Mouse (Mus musculus): ENCODE results near the gene Gm21663. TPM values are rescaled to one million over a fixed set of nuclear protein-coding genes. Genes with fewer than 3 reads are reported as not detected.
"Not testable (repeated sequence)": the region's sequence is repeated elsewhere in the genome, so short reads cannot be mapped to it uniquely, and the experiment has no call there.

The Gm21663 gene
- total RNA-seq (2021), result under 1 TPM in 1 of 2 experiments, not detected in 1; 0.17 TPM
- polyA plus RNA-seq (2012; rRNA removed), result not detected in 2 replicates
- long read RNA-seq, result 0 reads

- not testable (repeated sequence) for DNase-seq
These were observed at the start of gene Gm21663 for GRCm38 (mm10) chr5:25942281-25942680. TSS of gene Gm21663 (minus strand) at chr5:25942381.

DNA sequence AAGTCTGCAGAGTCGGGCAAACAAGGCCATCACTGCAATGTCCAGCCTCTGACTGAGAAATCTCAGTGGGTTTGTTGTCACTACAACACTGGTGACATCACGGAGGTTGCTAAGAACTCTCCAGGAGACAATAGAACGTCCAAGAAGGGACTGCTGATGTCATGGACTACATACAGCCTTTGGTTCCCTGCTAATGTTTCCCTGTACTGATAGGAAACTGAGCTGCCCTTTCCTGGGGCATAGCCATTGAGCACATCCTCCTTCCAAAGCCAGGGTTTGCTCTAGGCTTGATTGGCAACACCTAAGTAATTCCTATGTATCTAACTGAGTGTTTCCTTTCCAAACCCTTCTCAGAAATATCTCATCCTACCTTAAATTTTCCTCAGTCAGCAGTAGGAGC is 46.4 kb upstream of the Gm21663 start, which contains the start of gene Gm21698:
TSS of gene Gm21698 (minus strand) at position 101 of the 400 bp plus-strand sequence.
- not testable (repeated sequence) for DNase-seq

GRCm38 (mm10) chr5:25972563-25972962 is 30.4 kb upstream of the Gm21663 start, which contains the start of gene Gm21680:
TSS of gene Gm21680 (minus strand) at chr5:25972663.
- DNase-seq, result not testable (repeated sequence)

DNA sequence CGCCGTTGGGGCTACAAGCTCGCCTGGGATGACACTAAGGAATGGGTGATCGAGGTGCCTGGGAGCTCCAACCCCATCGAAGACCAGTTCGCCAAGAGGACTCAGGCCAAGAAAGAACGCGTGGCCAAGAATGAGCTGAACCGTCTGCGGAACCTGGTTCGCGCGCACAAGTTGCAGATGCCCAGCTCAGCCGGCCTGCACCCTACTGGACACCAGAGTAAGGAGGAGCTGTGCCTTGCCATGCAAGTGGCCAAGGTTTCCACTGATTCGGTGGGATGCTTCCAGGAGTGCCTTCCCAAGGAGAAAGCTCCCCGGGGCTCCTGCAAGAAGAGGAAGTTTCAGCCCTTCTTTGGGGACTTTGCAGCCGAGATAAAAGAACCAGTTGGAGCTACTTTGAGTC is 14.9 kb upstream of the Gm21663 start:
- DNase-seq, result not testable (repeated sequence)

DNA sequence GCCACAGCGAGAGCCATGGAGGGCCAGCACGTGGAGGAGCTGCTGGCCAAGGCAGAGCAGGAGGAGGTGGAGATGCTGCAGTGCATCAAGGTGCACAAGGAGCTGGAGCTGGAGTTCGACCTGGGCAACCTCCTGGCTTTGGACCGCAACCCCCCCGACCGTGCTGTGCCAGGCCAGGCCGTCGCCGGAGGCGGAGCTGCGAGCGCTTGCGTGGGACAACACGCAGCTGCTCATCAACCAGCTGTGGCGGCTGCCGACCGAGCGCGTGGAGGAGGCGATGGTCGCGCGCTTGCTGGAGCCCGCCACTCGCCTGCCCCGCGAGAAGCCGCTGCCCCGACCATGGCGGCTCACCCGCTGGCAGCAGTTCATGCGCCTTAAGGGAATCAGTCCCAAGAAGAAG is 14.4 kb upstream of the Gm21663 start:
- peak; percentile 28 for DNase-seq

GRCm38 (mm10) chr5:25954317-25954716 is 12.1 kb upstream of the Gm21663 start, which contains the start of gene Gm21671:
TSS of gene Gm21671 (minus strand) at chr5:25954417.
- DNase-seq, result not testable (repeated sequence)

- not testable (repeated sequence) for DNase-seq
These were observed 3.2 kb upstream of the Gm21663 start for GRCm38 (mm10) chr5:25945391-25945790.

DNA sequence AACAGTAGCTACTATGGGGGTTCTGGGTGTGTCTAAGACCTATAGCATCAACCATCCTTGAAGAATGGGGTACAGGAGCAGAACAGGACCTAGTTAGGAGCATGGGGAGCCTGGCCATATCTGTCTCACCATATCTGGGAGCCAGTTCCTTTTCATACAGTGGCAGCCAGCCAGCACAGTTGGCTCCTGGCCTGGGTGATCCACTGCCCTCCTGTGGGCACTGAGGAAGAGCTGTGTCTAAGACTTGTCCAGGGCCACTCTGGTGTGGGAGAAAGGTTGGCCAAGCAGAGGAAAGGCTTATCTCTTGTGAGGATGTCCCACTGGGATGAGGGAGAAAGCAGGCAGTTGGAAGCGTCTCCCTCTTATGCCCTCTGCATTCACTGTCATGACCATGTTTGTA is 50.9 kb downstream of the Gm21663 start:
- peak; percentile 79 for DNase-seq

GRCm38 (mm10) chr5:25889746-25890382 is 52.3 kb downstream of the Gm21663 start:
- no peak for DNase-seq

DNA sequence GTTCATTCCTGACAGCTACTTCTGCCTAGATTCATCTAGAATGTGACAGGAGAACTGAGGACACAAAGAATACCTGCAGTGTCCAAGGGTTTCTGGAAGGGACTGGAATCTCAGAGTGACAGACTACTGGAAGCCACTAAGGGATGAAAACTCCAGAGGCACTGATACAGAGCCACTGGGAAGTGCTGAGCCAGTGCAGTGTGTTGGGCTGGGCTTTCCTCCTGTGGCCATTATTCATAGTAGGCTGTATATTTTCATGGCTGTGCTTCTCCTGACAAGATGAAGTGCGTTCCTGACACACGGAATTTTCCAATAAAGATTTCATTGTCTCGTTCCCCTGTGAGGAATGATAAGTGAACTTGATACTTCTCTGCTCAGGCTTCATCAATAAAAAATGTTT is 55.5 kb downstream of the Gm21663 start:
- DNase-seq, result no peak

Other genes with a start within 250 kb of the Gm21663 start
- 1 to 10 TPM; 2.6 to 4.8 TPM for gene Xrcc2, start 236.6 kb downstream of the Gm21663 start, total RNA-seq (2021)
- 2.5 and 3.0 TPM in 2 replicates for gene Xrcc2, start 236.6 kb downstream of the Gm21663 start, polyA plus RNA-seq (2012; rRNA removed)
- gene Actr3b, start 182.4 kb downstream of the Gm21663 start, total RNA-seq (2021), result 1 to 10 TPM; 6.2 to 9.3 TPM
- 1.7 and 1.8 TPM in 2 replicates for gene Actr3b, start 182.4 kb downstream of the Gm21663 start, polyA plus RNA-seq (2012; rRNA removed)
- not detected for gene Gm21671, start 12.0 kb upstream of the Gm21663 start, total RNA-seq (2021)
- not detected in 2 replicates for gene Gm21671, start 12.0 kb upstream of the Gm21663 start, polyA plus RNA-seq (2012; rRNA removed)
- gene Gm21680, start 30.3 kb upstream of the Gm21663 start, total RNA-seq (2021), result not detected
- not detected in 2 replicates for gene Gm21680, start 30.3 kb upstream of the Gm21663 start, polyA plus RNA-seq (2012; rRNA removed)
- gene Gm21698, start 46.3 kb upstream of the Gm21663 start, total RNA-seq (2021), result not detected
- not detected in 2 replicates for gene Gm21698, start 46.3 kb upstream of the Gm21663 start, polyA plus RNA-seq (2012; rRNA removed)
- gene Gm1979, start 62.4 kb upstream of the Gm21663 start, total RNA-seq (2021), result not detected
- not detected in 2 replicates for gene Gm1979, start 62.4 kb upstream of the Gm21663 start, polyA plus RNA-seq (2012; rRNA removed)
- gene Gm5862, start 80.5 kb upstream of the Gm21663 start, total RNA-seq (2021), result not detected
- gene Gm5862, start 80.5 kb upstream of the Gm21663 start, polyA plus RNA-seq (2012; rRNA removed), result not detected in 2 replicates
- not detected for gene Speer4a, start 97.2 kb upstream of the Gm21663 start, total RNA-seq (2021)
- gene Speer4a, start 97.2 kb upstream of the Gm21663 start, polyA plus RNA-seq (2012; rRNA removed), result not detected in 2 replicates
- not detected for gene Gm7347, start 116.2 kb upstream of the Gm21663 start, total RNA-seq (2021)
- not detected in 2 replicates for gene Gm7347, start 116.2 kb upstream of the Gm21663 start, polyA plus RNA-seq (2012; rRNA removed)
- not detected for gene Gm10471, start 146.9 kb upstream of the Gm21663 start, total RNA-seq (2021)
- gene Gm10471, start 146.9 kb upstream of the Gm21663 start, polyA plus RNA-seq (2012; rRNA removed), result not detected in 2 replicates
- not detected for gene 5031410I06Rik, start 163.0 kb upstream of the Gm21663 start, total RNA-seq (2021)
- gene 5031410I06Rik, start 163.0 kb upstream of the Gm21663 start, polyA plus RNA-seq (2012; rRNA removed), result not detected in 2 replicates
- not detected for gene Gm10220, start 179.0 kb upstream of the Gm21663 start, total RNA-seq (2021)
- not detected in 2 replicates for gene Gm10220, start 179.0 kb upstream of the Gm21663 start, polyA plus RNA-seq (2012; rRNA removed)

Measured in adrenal gland, adult 2 months (tissue).